Mouse (Mus musculus): ENCODE results near the gene Rps19bp1. TPM values are rescaled to one million over a fixed set of nuclear protein-coding genes. Genes with fewer than 3 reads are reported as not detected.

Gene Rps19bp1
- total RNA-seq, 2 experiments from 2014 or later: 15.8 to 17.7 TPM

GRCm38 (mm10) chr15:80225796-80226195 is 38.3 kb downstream of the Rps19bp1 start:
- intact Hi-C loops (cut with DNase I; ENCODE audit: low total_unique reads): loop anchor here (5.0 to 10.0 kb wide), 2 partner anchors 37 to 111 kb away; partner anchors contain the start of gene Rps19bp1
- peak; percentile 35 for DNase-seq

- DNase-seq: peak; percentile 77
- intact Hi-C loops (cut with DNase I; ENCODE audit: low total_unique reads): loop anchor here (5.0 to 10.0 kb wide), 2 partner anchors 37 to 110 kb away; partner anchors contain the start of gene Rps19bp1
Observed at GRCm38 (mm10) chr15:80225208-80225607, 38.9 kb downstream of the Rps19bp1 start.

GRCm38 (mm10) chr15:80223751-80224150 is 40.4 kb downstream of the Rps19bp1 start:
- intact Hi-C loops (cut with DNase I; ENCODE audit: low total_unique reads): loop anchor here (10.0 kb wide), 1 partner anchor 109 kb away; no protein-coding TSS in a partner anchor
- DNase-seq: no peak

GRCm38 (mm10) chr15:80221031-80221430 is 43.1 kb downstream of the Rps19bp1 start:
- no peak for DNase-seq
- intact Hi-C loops (cut with DNase I; ENCODE audit: low total_unique reads): loop anchor here (10.0 kb wide), 1 partner anchor 106 kb away; no protein-coding TSS in a partner anchor

GRCm38 (mm10) chr15:80219705-80220657 is 44.1 kb downstream of the Rps19bp1 start:
- intact Hi-C loops (cut with DNase I; ENCODE audit: low total_unique reads): loop anchor here (10.0 kb wide), 1 partner anchor 105 kb away; no protein-coding TSS in a partner anchor
- no peak for DNase-seq

- intact Hi-C loops (cut with DNase I; ENCODE audit: low total_unique reads): no loop called here
- DNase-seq: no peak
Observed at GRCm38 (mm10) chr15:80219211-80219610, 44.9 kb downstream of the Rps19bp1 start.

- intact Hi-C loops (cut with DNase I; ENCODE audit: low total_unique reads): no loop called here
- DNase-seq: no peak
Observed at GRCm38 (mm10) chr15:80217476-80217875, 46.6 kb downstream of the Rps19bp1 start.

- DNase-seq: no peak
- intact Hi-C loops (cut with DNase I; ENCODE audit: low total_unique reads): no loop called here
Observed at GRCm38 (mm10) chr15:80216480-80216820, 47.7 kb downstream of the Rps19bp1 start.

GRCm38 (mm10) chr15:80215716-80216479 is 48.2 kb downstream of the Rps19bp1 start:
- intact Hi-C loops (cut with DNase I; ENCODE audit: low total_unique reads): no loop called here
- DNase-seq: no peak

GRCm38 (mm10) chr15:80213688-80214087 is 50.4 kb downstream of the Rps19bp1 start:
- intact Hi-C loops (cut with DNase I; ENCODE audit: low total_unique reads): no loop called here
- DNase-seq: no peak

Other genes starting within 250 kb of the Rps19bp1 start
- gene Pdgfb, start 249.3 kb downstream of the Rps19bp1 start, total RNA-seq (2021): 10 to 100 TPM; 25.2 to 38.5 TPM
- 10 to 100 TPM; 16.6 to 20.1 TPM for gene Syngr1, start 173.0 kb downstream of the Rps19bp1 start, total RNA-seq (2021)
- gene Rpl3, start 172.4 kb downstream of the Rps19bp1 start, total RNA-seq (2021): 100 to 1,000 TPM; 129 to 167 TPM
- 10 to 100 TPM; 13.1 to 15.1 TPM for gene Tab1, start 131.2 kb downstream of the Rps19bp1 start, total RNA-seq (2021)
- gene Mgat3, start 90.6 kb downstream of the Rps19bp1 start, total RNA-seq (2021): 1 to 10 TPM; 1.3 to 3.1 TPM
- 10 to 100 TPM; 20.7 TPM for gene Mief1, start 30.3 kb downstream of the Rps19bp1 start, total RNA-seq (2021)
- gene AC140267.1, start 28.5 kb downstream of the Rps19bp1 start, total RNA-seq (2021): 1 to 10 TPM; 2.2 to 6.2 TPM
- gene Atf4, start 9.1 kb downstream of the Rps19bp1 start, total RNA-seq (2021): 100 to 1,000 TPM; 101 to 102 TPM
- under 1 TPM; 0.02 to 0.07 TPM for gene Cacna1i, start 22.9 kb upstream of the Rps19bp1 start, total RNA-seq (2021)